Mouse (Mus musculus) thymus, postnatal 14 days (tissue): ENCODE measurements around the gene Tex47.

Experiments
- DNase-seq: peaks from one replicate; pipeline ENCODE4 v3.0.0; 2021

Gene Tex47

GRCm38 (mm10) chr5:7303819-7304218 is at the start of gene Tex47:
Gene Tex47, plus strand, starts transcription at chr5:7304119.
- no peak for DNase-seq

GRCm38 (mm10) chr5:7276659-7277455 is 27.1 kb upstream of the Tex47 start:
- DNase-seq = no peak

- DNase-seq = no peak
These were observed 19.6 kb upstream of the Tex47 start for GRCm38 (mm10) chr5:7284336-7284735.

GRCm38 (mm10) chr5:7302969-7303368 is 950 bp upstream of the Tex47 start:
- no peak for DNase-seq

GRCm38 (mm10) chr5:7325594-7325993 is 21.7 kb downstream of the Tex47 start:
- DNase-seq = no peak

- DNase-seq = no peak
These were observed 40.5 kb downstream of the Tex47 start, which contains the start of gene Zfp804b for GRCm38 (mm10) chr5:7344145-7345010. Gene Zfp804b, minus strand, starts transcription at chr5:7344756.

GRCm38 (mm10) chr5:7345011-7345389 is 41.1 kb downstream of the Tex47 start:
- no peak for DNase-seq
